Mouse (Mus musculus): ENCODE data around the gene Magi1. TPM values are rescaled to one million over a fixed set of nuclear protein-coding genes. Genes with fewer than 3 reads are reported as not detected.

The Magi1 gene
- polyA plus RNA-seq, 1 experiment = 16.3 TPM

DNA sequence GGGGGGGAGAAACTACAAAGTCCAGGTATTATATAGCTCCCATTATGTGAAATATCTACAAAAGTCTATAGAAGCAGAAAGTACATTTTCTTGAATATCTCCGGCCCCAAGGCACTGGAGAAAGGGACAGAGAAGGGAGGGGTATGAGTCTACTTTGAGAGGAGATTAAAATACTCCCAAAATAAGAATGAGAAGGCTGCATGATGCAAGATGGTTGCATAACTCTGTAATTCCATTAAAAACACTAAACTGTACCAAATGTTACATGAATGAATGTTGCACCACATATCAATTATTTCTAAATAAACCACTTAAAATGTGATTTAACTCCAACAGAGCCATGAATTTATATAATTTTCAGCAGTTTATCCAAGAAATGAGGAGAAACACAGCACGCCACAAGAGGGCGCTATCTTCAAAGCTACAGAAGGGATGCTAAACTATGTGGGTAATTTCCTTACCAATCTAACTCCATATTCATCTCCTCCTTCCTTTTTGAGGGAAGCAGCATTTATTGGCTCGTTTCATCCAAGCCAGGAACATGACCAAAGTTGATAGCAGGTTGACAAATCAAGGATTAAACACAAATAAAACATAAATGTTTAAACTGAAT, 202.7 kb downstream of the Magi1 start:
- H3K27ac ChIP-seq (ENCODE audit: insufficient read depth, low read length) = peak overlapping the region; percentile 2; the same call in 1 of the 2 replicates
- no peak overlapping the region for H3K4me3 ChIP-seq (ENCODE audit: insufficient read depth, low read length)
- peaks cover 3% of the 10 kb centered on the region; the same call in 1 of the 2 replicates for H3K4me1 ChIP-seq (ENCODE audit: control insufficient read depth, insufficient read depth, low read length)
- no peak for TF ChIP-seq CTCF (IDR thresholded peaks at IDR 0.05; ENCODE audit: borderline replicate concordance, insufficient read depth, low read length)
- TF ChIP-seq POLR2A (IDR thresholded peaks at IDR 0.05; ENCODE audit: low read depth, low read length) = no peak

DNA sequence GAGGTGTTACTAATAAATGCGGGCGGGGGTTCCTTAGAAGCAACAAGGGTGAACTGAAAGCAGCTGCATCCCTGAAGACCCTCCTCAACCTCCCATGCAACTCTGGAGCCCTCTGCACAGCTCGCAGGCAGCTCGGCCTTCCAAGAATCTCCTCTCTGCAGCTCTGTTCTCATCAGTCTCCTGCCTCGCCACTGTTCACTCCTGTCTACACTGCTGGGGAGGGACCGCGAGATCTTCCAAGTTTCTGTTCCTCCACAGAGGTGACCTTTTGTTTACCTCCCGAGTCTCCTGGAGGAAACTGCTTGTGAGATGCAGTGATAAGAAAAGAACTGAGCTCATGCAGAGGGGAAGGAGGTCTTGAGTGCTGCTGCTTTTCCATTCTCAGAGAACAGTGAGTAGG, 204.8 kb downstream of the Magi1 start:
- Histone ChIP-seq H3K4me1 (ENCODE audit: control insufficient read depth, insufficient read depth, low read length) (peaks cover 6% of the 10 kb centered on the region; the same call in 1 of the 2 replicates), H3K27ac (ENCODE audit: insufficient read depth, low read length) (no peak overlapping the region), H3K4me3 (ENCODE audit: insufficient read depth, low read length) (no peak overlapping the region)
- TF ChIP-seq POLR2A (IDR thresholded peaks at IDR 0.05; ENCODE audit: low read depth, low read length) (no peak), CTCF (IDR thresholded peaks at IDR 0.05; ENCODE audit: borderline replicate concordance, insufficient read depth, low read length) (no peak)

GRCm38 (mm10) chr6:94077013-94077412, 206.7 kb downstream of the Magi1 start:
- Histone ChIP-seq H3K4me3 (ENCODE audit: insufficient read depth, low read length) (no peak overlapping the region), H3K4me1 (ENCODE audit: control insufficient read depth, insufficient read depth, low read length) (peaks cover 3% of the 10 kb centered on the region; the same call in 1 of the 2 replicates), H3K27ac (ENCODE audit: insufficient read depth, low read length) (no peak overlapping the region)
- TF ChIP-seq POLR2A (IDR thresholded peaks at IDR 0.05; ENCODE audit: low read depth, low read length) (no peak), CTCF (IDR thresholded peaks at IDR 0.05; ENCODE audit: borderline replicate concordance, insufficient read depth, low read length) (no peak)

DNA sequence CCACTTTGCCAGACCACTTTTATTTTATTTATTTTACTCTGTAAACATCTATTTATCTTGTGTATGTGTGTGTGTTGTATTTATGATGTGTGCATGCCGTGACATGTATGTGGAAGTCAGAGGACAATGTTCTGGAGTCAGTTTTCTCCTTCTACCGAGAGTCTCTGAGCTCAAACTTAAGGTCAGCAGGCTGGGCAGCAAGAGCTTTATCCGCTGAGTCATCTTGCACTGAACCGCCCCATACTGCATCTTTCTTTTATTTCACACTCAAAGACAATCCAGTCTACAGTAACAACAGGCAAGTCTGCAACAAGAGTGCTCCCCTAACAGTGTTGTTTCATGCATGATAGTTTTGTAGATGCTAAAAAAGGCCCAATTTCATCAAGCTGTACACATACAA, 207.7 kb downstream of the Magi1 start:
- Histone ChIP-seq H3K4me1 (ENCODE audit: control insufficient read depth, insufficient read depth, low read length) (peaks cover 3% of the 10 kb centered on the region; the same call in 1 of the 2 replicates), H3K27ac (ENCODE audit: insufficient read depth, low read length) (peak overlapping the region; percentile 15; the same call in 1 of the 2 replicates)

GRCm38 (mm10) chr6:94075228-94075627, 208.5 kb downstream of the Magi1 start:
- H3K4me1 ChIP-seq (ENCODE audit: control insufficient read depth, insufficient read depth, low read length) = peaks cover 3% of the 10 kb centered on the region; the same call in 1 of the 2 replicates
- TF ChIP-seq CTCF (IDR thresholded peaks at IDR 0.05; ENCODE audit: borderline replicate concordance, insufficient read depth, low read length) (no peak), POLR2A (IDR thresholded peaks at IDR 0.05; ENCODE audit: low read depth, low read length) (no peak)

More for the DNA sequence above, 207.7 kb downstream of the Magi1 start:
- H3K4me3 ChIP-seq (ENCODE audit: insufficient read depth, low read length) = no peak overlapping the region
- TF ChIP-seq POLR2A (IDR thresholded peaks at IDR 0.05; ENCODE audit: low read depth, low read length) = no peak
- TF ChIP-seq CTCF (IDR thresholded peaks at IDR 0.05; ENCODE audit: borderline replicate concordance, insufficient read depth, low read length) = no peak

DNA sequence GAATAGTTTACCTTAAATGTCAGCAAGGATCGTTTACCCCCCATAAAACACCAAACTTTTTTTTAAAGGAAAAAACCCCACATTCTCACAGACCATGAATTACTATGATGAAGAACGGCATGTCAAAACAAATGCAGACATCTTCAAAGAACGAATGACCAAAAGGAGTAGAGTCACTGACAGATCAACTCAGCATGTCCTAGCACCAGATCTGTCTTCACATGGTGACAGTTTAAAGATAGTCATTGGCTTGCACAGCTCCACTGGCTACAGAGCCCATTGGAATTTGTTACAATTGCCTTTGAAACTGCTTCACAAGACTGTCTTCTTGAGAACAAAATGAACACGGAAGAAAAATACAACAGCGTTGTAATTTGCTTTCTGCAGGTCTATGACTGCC, 212.0 kb downstream of the Magi1 start:
- Histone ChIP-seq H3K27ac (ENCODE audit: insufficient read depth, low read length) (no peak overlapping the region), H3K4me3 (ENCODE audit: insufficient read depth, low read length) (no peak overlapping the region), H3K4me1 (ENCODE audit: control insufficient read depth, insufficient read depth, low read length) (0 out of 2 replicates have a peak, but pooled peaks cover 3% of the 10 kb centered on the region)
- TF ChIP-seq CTCF (IDR thresholded peaks at IDR 0.05; ENCODE audit: borderline replicate concordance, insufficient read depth, low read length) (no peak), POLR2A (IDR thresholded peaks at IDR 0.05; ENCODE audit: low read depth, low read length) (no peak)

More at GRCm38 (mm10) chr6:94075228-94075627, 208.5 kb downstream of the Magi1 start:
- no peak overlapping the region for H3K4me3 ChIP-seq (ENCODE audit: insufficient read depth, low read length)
- H3K27ac ChIP-seq (ENCODE audit: insufficient read depth, low read length) = peak overlapping the region; percentile 18

DNA sequence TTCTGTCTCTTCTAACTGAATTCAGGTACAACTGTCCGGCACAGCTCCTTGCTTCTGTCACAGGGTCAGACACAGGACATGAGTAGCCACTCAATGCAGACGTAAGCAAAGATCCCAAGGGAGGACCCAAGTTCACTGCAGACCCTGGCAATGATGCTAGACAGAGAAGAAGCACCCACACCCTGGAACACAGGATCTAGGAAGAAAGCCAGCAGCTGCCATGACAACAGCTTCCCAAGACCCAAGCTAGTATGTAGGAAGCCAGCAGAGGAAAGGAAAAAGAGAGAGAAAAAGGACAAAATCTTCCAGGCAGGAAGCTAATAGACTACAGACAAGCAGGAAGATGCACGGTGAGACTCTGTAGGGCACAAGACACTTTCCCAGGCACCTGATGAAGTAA, 213.0 kb downstream of the Magi1 start:
- H3K4me1 ChIP-seq (ENCODE audit: control insufficient read depth, insufficient read depth, low read length) = 0 out of 2 replicates have a peak, but pooled peaks cover under 1% of the 10 kb centered on the region
- TF ChIP-seq POLR2A (IDR thresholded peaks at IDR 0.05; ENCODE audit: low read depth, low read length) = no peak
- TF ChIP-seq CTCF (IDR thresholded peaks at IDR 0.05; ENCODE audit: borderline replicate concordance, insufficient read depth, low read length) = no peak
- H3K27ac ChIP-seq (ENCODE audit: insufficient read depth, low read length) = no peak overlapping the region
- no peak overlapping the region for H3K4me3 ChIP-seq (ENCODE audit: insufficient read depth, low read length)

- TF ChIP-seq POLR2A (IDR thresholded peaks at IDR 0.05; ENCODE audit: low read depth, low read length) (no peak), CTCF (IDR thresholded peaks at IDR 0.05; ENCODE audit: borderline replicate concordance, insufficient read depth, low read length) (no peak)
- H3K4me3 ChIP-seq (ENCODE audit: insufficient read depth, low read length) = no peak overlapping the region
- no peaks in the 10 kb centered on the region for H3K4me1 ChIP-seq (ENCODE audit: control insufficient read depth, insufficient read depth, low read length)
- no peak overlapping the region for H3K27ac ChIP-seq (ENCODE audit: insufficient read depth, low read length)
These were observed 214.3 kb downstream of the Magi1 start for GRCm38 (mm10) chr6:94069421-94069820.

GRCm38 (mm10) chr6:94067741-94068450, 215.8 kb downstream of the Magi1 start:
- Histone ChIP-seq H3K4me3 (ENCODE audit: insufficient read depth, low read length) (no peak overlapping the region), H3K27ac (ENCODE audit: insufficient read depth, low read length) (no peak overlapping the region), H3K4me1 (ENCODE audit: control insufficient read depth, insufficient read depth, low read length) (no peaks in the 10 kb centered on the region)
- TF ChIP-seq CTCF (IDR thresholded peaks at IDR 0.05; ENCODE audit: borderline replicate concordance, insufficient read depth, low read length) (no peak), POLR2A (IDR thresholded peaks at IDR 0.05; ENCODE audit: low read depth, low read length) (no peak)

DNA sequence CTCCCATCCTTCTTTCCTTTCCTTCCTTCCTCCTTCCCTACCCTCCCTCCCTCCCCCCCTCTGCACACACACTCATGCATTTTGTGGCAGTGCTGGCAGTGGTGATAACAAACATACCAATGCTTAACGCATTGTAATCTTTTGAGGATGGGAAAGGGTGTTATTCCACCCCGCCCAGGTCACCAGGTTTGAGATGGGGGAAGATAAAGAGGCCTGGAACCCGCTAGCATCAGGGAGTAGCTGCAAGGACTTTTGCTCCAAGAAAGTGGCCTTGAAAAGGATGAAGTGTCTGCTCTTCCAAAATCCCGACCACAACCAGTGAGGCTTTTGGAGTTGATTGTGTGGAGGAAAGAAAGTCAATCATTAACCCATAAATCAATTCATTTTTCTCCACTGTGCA, 218.9 kb downstream of the Magi1 start:
- Histone ChIP-seq H3K27ac (ENCODE audit: insufficient read depth, low read length) (no peak overlapping the region), H3K4me1 (ENCODE audit: control insufficient read depth, insufficient read depth, low read length) (peaks cover 8% of the 10 kb centered on the region), H3K4me3 (ENCODE audit: insufficient read depth, low read length) (no peak overlapping the region)
- TF ChIP-seq POLR2A (IDR thresholded peaks at IDR 0.05; ENCODE audit: low read depth, low read length) = no peak
- no peak for TF ChIP-seq CTCF (IDR thresholded peaks at IDR 0.05; ENCODE audit: borderline replicate concordance, insufficient read depth, low read length)
